Mouse (Mus musculus) forebrain, embryonic 11.5 days (tissue): Measurements from ENCODE around the gene Mtmr6. TPM values are rescaled to one million over a fixed set of nuclear protein-coding genes. Genes with fewer than 3 reads are reported as not detected.

Source experiments
- microRNA counts: library from miRNA; unstranded; fragments of <30 nt; microRNA quantifications from one replicate; lab custom pipeline; 2015
- microRNA-seq: library from miRNA; unstranded; fragments of <30 nt; microRNA quantifications from one replicate; pipeline ENCODE4, GENCODE M21; 2016; ENCODE audit not compliant: insufficient number of aligned reads
- polyA plus RNA-seq: library from polyadenylated mRNA; unstranded; fragments of >200 nt; fragmentation: Nextera tagmentation; extraction: Ambion mirVana; gene quantifications from 2 replicates; pipeline ENCODE4 v1.2.1, GENCODE M21; 2014

Mtmr6 gene
- polyA plus RNA-seq, 1 experiment from 2014 or later: 44.3 TPM

MicroRNA genes within 50 kb of the gene (microRNA counts, 519-probe panel; counts per million panel counts)
- microRNA mmu-miR-719 (lab: Ali Mortazavi, UCI): 31.2 counts per million

Small RNA genes within 50 kb of the gene (microRNA-seq; reads per million reads assigned to microRNA genes)
- not detected for gene Mir719

Other genes starting within 250 kb of the Mtmr6 start
- 4.9 and 6.8 TPM in 2 replicates for gene Atp8a2, start 68.0 kb upstream of the Mtmr6 start, polyA plus RNA-seq
- not detected in 2 replicates for gene Nupl1, start 13.8 kb upstream of the Mtmr6 start, polyA plus RNA-seq
- 76.2 and 84.0 TPM in 2 replicates for gene Gm49336, start 13.7 kb upstream of the Mtmr6 start, polyA plus RNA-seq
- gene Amer2, start 108.0 kb downstream of the Mtmr6 start, polyA plus RNA-seq: 20.5 and 22.3 TPM in 2 replicates